Mouse (Mus musculus): ENCODE results near the gene Tox4.
"Not testable (repeated sequence)": the region's sequence is repeated elsewhere in the genome, so short reads cannot be mapped to it uniquely, and the experiment has no call there.

Gene Tox4

DNA sequence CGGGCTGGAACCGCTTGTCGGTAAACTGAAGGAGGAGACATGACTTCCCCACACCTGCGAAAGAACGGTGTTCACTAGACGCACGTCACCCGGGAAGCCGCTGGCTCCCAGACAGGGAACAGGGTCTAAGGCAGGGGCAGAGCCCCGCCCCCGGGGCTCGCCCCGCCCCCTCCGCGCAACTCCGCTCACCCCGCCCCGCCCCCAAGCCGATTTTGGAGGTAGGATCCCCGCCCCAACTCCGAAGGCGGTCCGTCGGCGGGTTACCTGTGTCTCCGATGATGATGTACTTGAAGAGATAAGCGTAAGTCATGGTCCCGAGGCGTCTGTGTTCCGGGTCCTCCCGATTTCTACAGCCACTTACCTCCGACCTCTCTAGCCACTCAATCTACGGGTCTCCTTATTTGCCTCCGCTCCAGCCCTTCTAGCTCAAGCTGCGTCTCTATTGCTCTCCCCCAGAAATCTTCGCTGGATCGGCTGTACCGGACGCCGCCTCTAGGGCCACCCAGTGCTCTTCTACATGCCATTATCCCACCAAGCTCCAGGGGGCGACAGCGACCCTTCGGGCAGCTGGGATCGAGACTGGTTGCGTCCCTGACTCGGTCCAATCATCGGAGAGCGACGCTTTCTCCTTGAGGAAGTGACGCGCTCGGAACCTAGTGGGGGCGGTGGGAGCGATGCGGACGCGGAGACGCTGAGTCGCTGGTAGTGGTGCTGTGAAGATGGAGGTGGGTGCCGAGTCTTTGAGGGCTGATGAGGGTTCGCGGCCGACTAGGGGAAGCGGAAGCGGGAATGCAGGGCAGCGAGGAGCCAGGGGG is at the start of gene Tox4, which contains the start of gene Rab2b:
Gene Tox4 (plus strand): TSS at position 215 of the 815 bp plus-strand sequence.
Gene Rab2b (minus strand): TSS at position 614 of the 815 bp plus-strand sequence.
- DNase-seq (ENCODE audit: low read depth) = peak; percentile 99

DNA sequence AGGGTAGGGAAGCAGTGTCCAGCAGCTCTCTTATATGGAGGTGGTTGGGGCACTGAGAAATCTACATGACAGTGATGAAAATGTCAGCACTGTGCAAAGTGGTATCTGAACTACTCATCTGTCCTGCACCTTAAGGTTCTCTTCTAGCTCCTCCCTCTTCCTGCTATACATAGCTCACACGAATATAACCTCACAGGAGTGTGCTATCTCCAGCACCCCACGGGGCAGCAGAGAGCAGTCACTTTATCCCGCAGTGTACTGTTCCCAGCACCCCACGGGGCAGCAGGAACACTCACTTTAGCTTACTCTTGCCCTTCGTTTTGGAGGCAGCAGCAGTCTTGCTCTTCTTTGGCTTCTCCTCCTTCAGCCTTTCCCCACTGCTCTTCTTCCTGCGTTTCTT is 46.7 kb upstream of the Tox4 start:
- no peak for DNase-seq (ENCODE audit: low read depth)

- no peak for DNase-seq (ENCODE audit: low read depth)
Measured at GRCm38 (mm10) chr14:52235165-52235564, 43.8 kb upstream of the Tox4 start.

DNA sequence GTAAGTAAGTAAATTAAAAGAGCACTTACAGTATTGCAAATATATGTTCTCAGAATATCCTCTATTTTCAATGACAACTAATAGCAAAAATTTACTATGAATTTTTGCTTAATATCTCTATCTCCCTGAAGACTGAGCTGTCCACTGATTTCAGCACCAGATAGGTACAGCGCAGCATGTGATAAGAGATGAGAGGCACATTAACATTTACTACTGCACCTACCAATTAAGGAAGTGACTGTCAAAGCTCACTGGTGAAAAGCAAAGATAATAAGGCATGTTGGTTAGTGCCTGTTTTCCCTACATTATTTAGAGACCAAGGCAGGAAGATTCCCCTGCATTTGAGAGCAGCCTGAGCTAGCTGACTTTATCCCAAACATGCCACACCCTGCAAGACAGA is 42.7 kb upstream of the Tox4 start:
- no peak for DNase-seq (ENCODE audit: low read depth)

GRCm38 (mm10) chr14:52244041-52244689 is 34.8 kb upstream of the Tox4 start:
- DNase-seq (ENCODE audit: low read depth) = peak; percentile 99

DNA sequence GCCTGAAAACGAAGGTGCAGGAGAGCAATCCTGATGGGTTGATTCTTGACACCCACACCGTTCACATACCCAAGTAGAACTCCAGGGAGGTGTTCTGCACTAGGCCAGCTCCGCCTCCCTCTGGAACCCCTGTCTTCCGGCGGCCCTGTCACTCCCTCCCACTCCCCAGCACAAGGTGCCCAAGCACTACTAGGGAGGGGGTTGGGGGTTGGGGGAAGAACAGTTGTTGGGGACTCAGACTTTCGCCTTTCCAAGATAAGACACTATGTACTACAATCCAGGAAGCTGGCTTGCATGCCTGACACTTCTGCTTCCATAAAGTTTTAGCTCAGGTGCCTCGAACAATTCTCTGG is 34.3 kb upstream of the Tox4 start:
- DNase-seq (ENCODE audit: low read depth) = no peak

DNA sequence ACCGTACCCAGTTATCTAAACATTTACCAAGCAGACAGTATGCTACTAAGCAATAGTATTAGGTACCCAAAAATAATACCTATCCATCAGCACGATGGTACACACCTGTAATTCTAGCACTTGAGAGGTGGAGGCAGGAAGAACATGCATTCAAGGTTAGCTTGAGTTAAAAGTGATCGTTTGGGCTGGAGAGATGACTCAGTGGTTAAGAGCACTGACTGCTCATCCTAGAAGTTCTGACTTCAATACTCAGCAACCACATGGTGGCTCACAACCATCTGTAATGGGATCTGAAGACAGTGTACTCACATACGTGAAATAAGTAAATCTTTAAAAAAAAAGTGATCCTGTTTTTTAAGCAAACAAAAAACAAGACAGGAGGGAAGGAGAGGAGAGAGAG is 32.8 kb upstream of the Tox4 start:
- DNase-seq (ENCODE audit: low read depth) = peak; percentile 65

- peak; percentile 57 for DNase-seq (ENCODE audit: low read depth)
Measured at GRCm38 (mm10) chr14:52256311-52257175, 22.4 kb upstream of the Tox4 start.

GRCm38 (mm10) chr14:52257484-52258213 is 21.3 kb upstream of the Tox4 start, which contains the start of gene Chd8:
Chd8 (minus strand) TSS chr14:52257780.
- peak; percentile 99 for DNase-seq (ENCODE audit: low read depth)

DNA sequence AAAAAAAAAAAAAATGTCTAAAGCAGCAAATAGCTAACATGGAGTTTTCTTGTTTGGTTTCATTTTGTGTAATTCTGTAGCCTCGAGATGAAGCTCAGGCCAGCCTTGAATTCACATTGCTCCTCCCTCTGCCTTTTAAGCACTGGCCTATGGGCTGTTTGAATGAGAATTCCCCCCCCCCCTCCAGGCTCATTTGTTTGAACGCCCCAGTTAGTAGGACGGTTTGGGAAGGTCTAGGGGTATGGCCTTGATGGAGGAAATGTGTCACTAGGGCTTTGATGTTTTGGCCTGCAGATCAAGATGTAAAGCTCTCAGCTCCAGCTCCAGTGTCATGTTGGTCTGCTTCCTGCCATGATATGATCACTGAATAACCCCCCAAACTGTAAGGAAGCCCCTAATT is 6.2 kb upstream of the Tox4 start:
- DNase-seq (ENCODE audit: low read depth) = peak; percentile 76

DNA sequence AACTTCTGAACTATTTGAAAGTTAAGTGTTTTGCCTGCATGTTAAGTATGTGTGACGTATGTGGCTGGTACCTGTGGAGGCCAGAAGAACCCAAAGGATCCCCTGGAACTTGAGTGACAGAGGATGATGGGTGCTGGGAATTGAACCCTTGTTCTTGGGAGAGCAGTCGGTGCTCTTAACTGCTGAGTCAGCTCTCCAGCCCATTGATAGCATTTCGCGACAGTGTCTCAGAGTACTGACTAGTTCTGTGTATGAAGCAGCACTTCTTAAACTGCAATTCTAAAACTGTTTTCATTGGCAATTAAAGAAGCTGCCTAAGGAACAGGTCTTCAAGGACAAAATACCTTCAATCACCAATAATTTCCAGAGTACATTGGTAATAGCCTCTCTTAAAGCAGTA is 1.7 kb upstream of the Tox4 start:
- DNase-seq (ENCODE audit: low read depth) = no peak

DNA sequence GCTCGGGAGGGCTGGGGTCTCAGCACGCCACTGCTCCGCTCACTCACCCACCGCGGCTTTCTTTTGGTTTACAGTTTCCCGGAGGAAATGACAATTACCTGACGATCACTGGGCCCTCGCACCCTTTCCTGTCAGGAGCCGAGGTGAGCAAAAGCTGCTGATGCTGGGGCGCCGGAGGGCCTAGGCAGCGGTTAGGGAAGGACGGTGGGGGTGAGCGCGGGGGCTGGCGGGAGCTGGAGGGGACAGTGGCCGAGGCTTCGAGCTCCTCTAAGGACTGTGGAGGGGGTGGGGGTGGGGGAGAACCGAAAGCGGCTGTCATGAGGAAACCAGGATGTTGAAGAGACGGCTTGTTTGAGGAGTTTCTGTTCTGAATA is 788 bp downstream of the Tox4 start:
- DNase-seq (ENCODE audit: low read depth) = peak; percentile 45

- no peak for DNase-seq (ENCODE audit: low read depth)
Measured at GRCm38 (mm10) chr14:52283629-52284028, 4.7 kb downstream of the Tox4 start.

- no peak for DNase-seq (ENCODE audit: low read depth)
Measured at GRCm38 (mm10) chr14:52284191-52284590, 5.2 kb downstream of the Tox4 start.

GRCm38 (mm10) chr14:52295558-52296264 is 16.8 kb downstream of the Tox4 start:
- DNase-seq (ENCODE audit: low read depth) = peak; percentile 70

DNA sequence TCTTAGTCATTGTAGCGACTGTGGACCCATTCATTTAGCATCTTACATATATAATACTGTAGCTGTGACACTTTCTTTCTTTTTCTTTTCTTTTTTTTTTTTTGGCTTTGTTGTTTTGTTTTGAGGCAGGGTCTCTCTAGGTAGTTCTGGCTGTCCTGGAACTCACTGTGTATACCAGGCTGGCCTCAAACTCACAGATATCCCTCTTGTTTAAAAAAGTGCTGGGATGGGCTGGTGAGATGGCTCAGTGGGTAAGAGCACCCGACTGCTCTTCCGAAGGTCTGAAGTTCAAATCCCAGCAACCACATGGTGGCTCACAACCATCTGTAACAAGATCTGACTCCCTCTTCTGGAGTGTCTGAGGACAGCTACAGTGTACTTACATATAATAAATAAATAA is 24.6 kb downstream of the Tox4 start:
- not testable (repeated sequence) for DNase-seq (ENCODE audit: low read depth)

DNA sequence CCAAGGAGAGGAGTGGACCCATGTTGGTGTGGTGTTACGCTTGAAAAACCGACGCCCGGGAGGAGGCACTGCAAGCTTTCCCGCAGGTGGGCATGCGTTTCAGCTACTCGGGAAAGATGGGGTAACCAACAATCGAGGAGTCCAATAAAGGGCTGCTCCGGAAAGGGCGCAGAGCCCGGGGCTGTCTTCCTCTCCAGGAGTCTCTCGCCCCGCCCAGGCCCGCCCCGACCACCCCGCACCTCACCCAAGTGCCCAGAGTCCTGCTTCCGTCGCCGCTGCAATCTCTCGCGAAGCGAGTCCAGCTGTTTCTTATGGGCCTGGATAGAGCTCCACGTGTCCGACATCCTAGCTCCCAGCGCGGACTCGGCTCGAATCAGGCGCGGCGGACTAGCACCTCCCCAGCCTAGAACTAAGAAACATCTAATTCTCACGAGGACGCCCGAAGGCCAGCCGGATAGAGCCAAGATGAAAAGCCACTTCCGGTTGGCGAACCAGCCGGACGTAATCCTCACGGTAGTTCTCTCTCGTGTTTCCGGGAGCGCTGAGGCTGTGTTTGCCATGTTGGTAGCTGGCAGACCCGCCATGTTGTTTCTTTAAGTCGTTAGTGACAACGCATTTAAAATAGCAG is 25.8 kb downstream of the Tox4 start, which contains the start of gene Mettl3:
Gene Mettl3 (minus strand): TSS at position 485 of the 628 bp plus-strand sequence.
- peak; percentile 98 for DNase-seq (ENCODE audit: low read depth)

GRCm38 (mm10) chr14:52306100-52306499 is 27.2 kb downstream of the Tox4 start:
- peak; percentile 25 for DNase-seq (ENCODE audit: low read depth)

- DNase-seq (ENCODE audit: low read depth) = peak; percentile 55
Measured at GRCm38 (mm10) chr14:52310343-52310742, 31.4 kb downstream of the Tox4 start.

- no peak for DNase-seq (ENCODE audit: low read depth)
Measured at GRCm38 (mm10) chr14:52310906-52311305, 32.0 kb downstream of the Tox4 start.
